Mouse (Mus musculus) left cerebral cortex, adult 2 months (tissue): ENCODE results near the gene Arl5a. TPM values are rescaled to one million over a fixed set of nuclear protein-coding genes. Genes with fewer than 3 reads are reported as not detected.

Experiments
- DNase-seq, 2 experiments: peaks; one replicate each; pipeline ENCODE4 v3.0.0; 2021 to 2022; ENCODE audit warnings: low spot score in 2 of 2, mixed read lengths in 1 of 2; ENCODE audit errors: extremely low spot score in 1 of 2
- H3K27ac ChIP-seq: fragments of 200-600 bp; 2 replicates; pipeline ENCODE4 v1.8.1; 2022
- H3K4me3 ChIP-seq: fragments of 200-600 bp; 2 replicates; pipeline ENCODE4 v1.8.1; 2022
- CTCF ChIP-seq: fragments of 200-600 bp; IDR thresholded peaks from 2 replicates; pipeline ENCODE4 v1.8.1; 2022; ENCODE audit warnings: antibody characterized with exemption, mild to moderate bottlenecking, moderate library complexity
- intact Hi-C: fragments of 180-260 bp; cut with DNase I; formaldehyde crosslinking; loops from one replicate; pipeline ENCODE4 v1.15.1; 2025
- total RNA-seq, 2 experiments: library from RNA; stranded (reverse); gene quantifications; 2 replicates each; pipeline ENCODE4 v1.2.3; 2021

Gene Arl5a
- total RNA-seq, 2 experiments from 2014 or later = 62.9 to 66.8 TPM

DNA sequence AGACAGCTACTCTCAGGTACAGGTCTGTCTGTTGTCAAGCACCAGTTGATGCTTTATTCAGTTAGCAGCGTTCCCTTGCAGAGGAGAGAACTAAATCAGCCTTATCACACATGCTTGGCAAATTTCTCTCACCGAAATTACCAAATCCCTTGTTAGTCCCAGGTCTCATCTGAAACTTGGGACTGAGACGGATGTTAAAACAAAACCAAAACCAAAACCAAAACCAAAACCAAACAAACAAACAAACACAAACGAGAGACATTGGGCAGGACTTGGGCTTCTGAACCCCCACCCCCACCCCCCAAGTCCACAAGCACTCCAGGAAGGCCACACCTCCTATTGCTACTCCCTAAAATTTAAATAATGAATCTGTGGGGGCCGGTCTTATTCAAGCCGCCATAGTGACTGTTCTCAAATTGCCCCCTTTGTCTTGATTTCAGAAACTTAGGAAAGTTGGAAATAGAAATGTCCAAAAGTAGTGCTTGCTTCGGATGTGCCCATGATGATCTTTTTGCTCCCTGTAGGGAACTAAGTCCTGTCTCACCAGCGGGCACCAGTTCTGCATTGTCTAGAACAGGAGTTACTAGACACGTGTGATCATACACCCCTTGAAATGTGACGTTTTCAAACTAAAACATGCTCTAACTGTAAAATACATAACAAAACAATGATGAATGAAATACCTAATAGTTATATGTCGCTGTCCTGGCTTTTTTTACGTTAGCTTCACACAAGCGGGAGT, 46.8 kb downstream of the Arl5a start:
- Histone ChIP-seq H3K4me3 (no peak overlapping the region), H3K27ac (no peak overlapping the region)
- no peak for TF ChIP-seq CTCF
- intact Hi-C loops = no loop called here
- DNase-seq = no peak

GRCm38 (mm10) chr2:52374706-52375105, 50.0 kb downstream of the Arl5a start:
- Histone ChIP-seq H3K27ac (no peak overlapping the region), H3K4me3 (no peak overlapping the region)
- no peak for DNase-seq
- TF ChIP-seq CTCF = no peak
- intact Hi-C loops = no loop called here

- intact Hi-C loops = no loop called here
- no peak for DNase-seq
- Histone ChIP-seq H3K27ac (no peak overlapping the region), H3K4me3 (no peak overlapping the region)
- no peak for TF ChIP-seq CTCF
These were observed 52.2 kb downstream of the Arl5a start for GRCm38 (mm10) chr2:52372480-52372879.

DNA sequence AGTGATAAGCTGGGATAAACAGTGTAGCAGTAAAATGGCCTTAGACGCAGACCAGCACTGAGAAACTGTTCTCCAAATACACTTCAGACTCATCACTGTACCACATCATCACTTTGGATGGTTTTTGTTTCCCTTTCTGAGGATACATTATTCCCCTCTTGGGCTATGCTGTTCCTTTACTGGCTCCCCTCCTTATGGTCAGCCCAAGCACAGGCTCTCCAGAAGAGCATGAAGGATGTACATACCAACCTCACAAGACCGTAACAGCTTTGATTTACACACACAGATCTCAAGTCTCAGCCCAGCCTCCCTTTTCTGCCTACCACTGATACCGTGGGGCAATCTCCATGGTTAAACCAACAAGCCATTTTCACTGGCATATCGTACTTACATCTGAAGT, 52.6 kb downstream of the Arl5a start:
- Histone ChIP-seq H3K27ac (no peak overlapping the region), H3K4me3 (no peak overlapping the region)
- no peak for TF ChIP-seq CTCF
- intact Hi-C loops = no loop called here
- no peak for DNase-seq

- TF ChIP-seq CTCF = no peak
- H3K27ac ChIP-seq = no peak overlapping the region
- intact Hi-C loops = no loop called here
- DNase-seq = no peak
- H3K4me3 ChIP-seq = no peak overlapping the region
These were observed 53.6 kb downstream of the Arl5a start for GRCm38 (mm10) chr2:52371066-52371465.

DNA sequence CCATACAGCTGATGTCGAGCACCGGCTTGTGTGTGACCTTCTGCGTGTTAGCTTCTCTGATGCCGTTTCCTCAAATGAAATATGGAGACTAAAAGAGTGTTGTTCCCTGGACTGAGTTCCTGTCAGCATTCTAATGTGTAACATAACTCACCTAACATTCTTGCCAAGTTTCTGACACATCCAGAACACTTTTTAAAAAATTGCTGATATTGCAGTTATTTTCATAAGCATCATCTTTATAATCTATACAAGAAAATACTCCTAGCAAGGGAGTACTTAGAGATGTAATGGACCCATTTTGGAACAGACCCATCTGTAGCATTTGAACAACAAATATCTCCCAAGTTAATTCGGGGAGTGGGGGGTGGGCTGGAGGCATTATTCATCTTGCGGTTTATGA, 55.1 kb downstream of the Arl5a start:
- TF ChIP-seq CTCF = no peak
- intact Hi-C loops = no loop called here

DNA sequence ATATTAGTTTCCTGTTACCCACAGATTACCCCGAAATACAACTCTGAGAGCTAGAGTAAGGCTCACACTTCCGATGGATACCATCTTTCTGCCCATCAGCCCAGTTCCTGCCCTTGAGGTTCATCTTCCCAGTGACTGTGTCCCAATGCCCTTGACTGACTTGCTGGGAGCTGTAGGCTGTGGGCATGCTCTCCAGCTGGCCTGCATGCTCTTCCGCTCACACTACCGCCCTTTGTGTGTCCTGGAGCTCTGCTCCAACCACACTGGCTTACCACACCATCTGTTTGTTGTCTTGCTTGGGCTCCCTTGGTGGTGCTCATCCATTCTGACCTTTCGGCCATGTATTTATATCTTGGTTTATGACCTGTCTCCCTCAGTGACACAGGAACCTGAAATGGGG, 57.0 kb downstream of the Arl5a start:
- TF ChIP-seq CTCF = no peak
- no peak for DNase-seq
- H3K27ac ChIP-seq = no peak overlapping the region
- intact Hi-C loops = no loop called here
- H3K4me3 ChIP-seq = no peak overlapping the region

More for the DNA sequence above, 55.1 kb downstream of the Arl5a start:
- H3K4me3 ChIP-seq = no peak overlapping the region
- no peak for DNase-seq
- H3K27ac ChIP-seq = no peak overlapping the region

GRCm38 (mm10) chr2:52367248-52367647, 57.5 kb downstream of the Arl5a start:
- no peak overlapping the region for H3K27ac ChIP-seq
- TF ChIP-seq CTCF = no peak
- intact Hi-C loops = no loop called here
- no peak overlapping the region for H3K4me3 ChIP-seq
- DNase-seq = no peak

- intact Hi-C loops = no loop called here
- no peak for TF ChIP-seq CTCF
- H3K27ac ChIP-seq = no peak overlapping the region
These were observed 63.6 kb downstream of the Arl5a start for GRCm38 (mm10) chr2:52361086-52361485.

GRCm38 (mm10) chr2:52359722-52360121, 65.0 kb downstream of the Arl5a start:
- no peak overlapping the region for H3K4me3 ChIP-seq
- intact Hi-C loops = no loop called here
- TF ChIP-seq CTCF = no peak
- DNase-seq = no peak
- H3K27ac ChIP-seq = no peak overlapping the region

More at GRCm38 (mm10) chr2:52361086-52361485, 63.6 kb downstream of the Arl5a start:
- no peak for DNase-seq
- H3K4me3 ChIP-seq = no peak overlapping the region

GRCm38 (mm10) chr2:52358156-52358555, 66.5 kb downstream of the Arl5a start:
- Histone ChIP-seq H3K27ac (no peak overlapping the region), H3K4me3 (no peak overlapping the region)
- DNase-seq = no peak
- intact Hi-C loops = no loop called here
- no peak for TF ChIP-seq CTCF

GRCm38 (mm10) chr2:52351029-52351428, 73.7 kb downstream of the Arl5a start:
- DNase-seq = no peak
- intact Hi-C loops = no loop called here
- TF ChIP-seq CTCF = no peak

More at GRCm38 (mm10) chr2:52351029-52351428, 73.7 kb downstream of the Arl5a start:
- Histone ChIP-seq H3K4me3 (no peak overlapping the region), H3K27ac (no peak overlapping the region)

Other genes starting within 250 kb of the Arl5a start
- 1 to 10 TPM; 1.2 to 1.5 TPM for gene Neb, start 46.4 kb downstream of the Arl5a start, total RNA-seq